Mouse (Mus musculus): ENCODE measurements around the gene Samt3.

Gene Samt3

DNA sequence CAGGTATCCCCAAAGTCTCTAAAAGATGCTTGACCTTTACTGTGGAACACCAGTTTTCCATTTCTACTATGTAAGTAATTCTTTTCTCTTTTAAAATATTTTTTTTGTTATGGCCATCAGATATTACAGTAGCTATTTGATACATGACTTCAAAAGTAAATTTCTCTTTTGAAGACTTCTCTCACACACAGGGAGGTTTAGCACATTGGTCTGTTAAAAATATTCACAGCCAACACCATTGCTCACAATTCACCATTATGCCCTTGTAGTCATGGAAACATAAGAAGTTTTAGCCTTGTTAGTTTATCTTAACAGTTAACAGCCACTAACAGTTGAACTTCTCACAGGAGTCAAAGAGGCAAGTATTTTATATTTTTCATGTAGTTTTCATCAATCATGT, at the start of gene Samt3:
Gene Samt3 (plus strand): TSS at position 301 of the 400 bp plus-strand sequence.
- DNase-seq (ENCODE audit: low read depth, low spot score): no peak

DNA sequence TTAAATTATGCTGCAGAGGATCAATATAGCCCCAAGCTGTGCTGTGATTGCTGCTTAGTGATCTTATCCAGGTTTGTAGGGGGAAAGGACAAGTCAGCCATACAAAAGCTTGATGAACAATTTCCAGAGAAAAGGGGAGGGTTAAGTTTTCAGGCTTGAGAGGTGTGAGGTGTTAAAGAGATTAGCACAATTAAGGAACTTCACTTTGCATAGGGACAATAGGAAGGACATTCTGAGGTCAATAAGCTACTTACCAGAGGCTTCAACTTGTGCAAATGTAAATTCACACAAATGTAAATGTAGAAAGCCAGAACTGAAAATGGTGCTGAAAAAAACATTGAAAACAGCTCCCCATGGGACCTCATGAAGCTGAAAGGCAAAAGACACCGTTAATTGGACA, 27.4 kb upstream of the Samt3 start:
- no peak for DNase-seq (ENCODE audit: low read depth, low spot score)

DNA sequence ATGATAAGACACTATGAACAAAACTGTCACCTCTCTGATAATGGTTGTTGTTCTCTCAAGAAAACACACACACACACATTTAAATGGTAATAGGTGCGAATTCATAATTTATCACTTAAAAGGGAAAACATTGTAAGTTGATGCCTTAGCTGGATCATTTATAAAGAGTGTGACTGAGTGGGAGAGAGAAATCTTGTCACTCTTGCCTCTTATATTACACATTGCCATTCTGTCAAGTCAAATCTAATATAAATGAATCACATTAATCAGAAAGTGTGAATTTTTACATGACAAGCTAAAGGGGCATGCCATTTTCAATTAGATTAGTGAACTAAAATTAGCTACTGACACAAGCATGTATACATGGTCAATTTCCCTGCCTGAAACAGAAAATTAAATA, 44.7 kb downstream of the Samt3 start:
- no peak for DNase-seq (ENCODE audit: low read depth, low spot score)

Measured in retina, postnatal 7 days (tissue).